Mouse (Mus musculus) forebrain, embryonic 10.5 days (tissue): Measurements from ENCODE around the gene Hsd17b1. TPM values are rescaled to one million over a fixed set of nuclear protein-coding genes. Genes with fewer than 3 reads are reported as not detected.

Experiments used
- DNase-seq: peaks from one replicate; pipeline ENCODE4 v3.0.0-alpha.2; 2017; ENCODE audit warnings: low spot score; ENCODE audit errors: extremely low spot score
- H3K27ac ChIP-seq: fragments of 300-500 bp; sonication (generic); 2 replicates; pipeline ENCODE4 v1.5.1; 2016; ENCODE audit warnings: mild to moderate bottlenecking
- H3K27me3 ChIP-seq: fragments of 300-500 bp; sonication (generic); 2 replicates; pipeline ENCODE4 v1.6.1; 2016; ENCODE audit warnings: mild to moderate bottlenecking; ENCODE audit not compliant: poor library complexity, severe bottlenecking
- H3K36me3 ChIP-seq: fragments of 300-500 bp; sonication (generic); replicated peaks from 2 replicates; pipeline ENCODE4 v1.6.1; 2016; ENCODE audit warnings: mild to moderate bottlenecking, moderate library complexity
- H3K4me1 ChIP-seq: fragments of 300-500 bp; sonication (generic); 2 replicates; pipeline ENCODE4 v1.6.1; 2016
- H3K4me3 ChIP-seq: fragments of 300-500 bp; sonication (generic); 2 replicates; pipeline ENCODE4 v1.5.1; 2016; ENCODE audit warnings: mild to moderate bottlenecking, moderate library complexity
- H3K9me3 ChIP-seq: fragments of 300-500 bp; sonication (generic); 2 replicates; pipeline ENCODE4 v1.6.1; 2016; ENCODE audit warnings: mild to moderate bottlenecking, moderate library complexity
- WGBS: fragments of 180-500 bp; shearing (Covaris S2); methylation state at CpG from one replicate; pipeline ENCODE4 v1.1.7; 2016; 5-methylcytosine and 5-hydroxymethylcytosine counted together
- polyA plus RNA-seq: library from polyadenylated mRNA; unstranded; fragments of >200 nt; fragmentation: Nextera tagmentation; extraction: Ambion mirVana; gene quantifications from 2 replicates; pipeline ENCODE4 v1.2.1, GENCODE M21; 2016

The Hsd17b1 gene
- polyA plus RNA-seq, 1 experiment from 2014 or later = 0.10 TPM

DNA sequence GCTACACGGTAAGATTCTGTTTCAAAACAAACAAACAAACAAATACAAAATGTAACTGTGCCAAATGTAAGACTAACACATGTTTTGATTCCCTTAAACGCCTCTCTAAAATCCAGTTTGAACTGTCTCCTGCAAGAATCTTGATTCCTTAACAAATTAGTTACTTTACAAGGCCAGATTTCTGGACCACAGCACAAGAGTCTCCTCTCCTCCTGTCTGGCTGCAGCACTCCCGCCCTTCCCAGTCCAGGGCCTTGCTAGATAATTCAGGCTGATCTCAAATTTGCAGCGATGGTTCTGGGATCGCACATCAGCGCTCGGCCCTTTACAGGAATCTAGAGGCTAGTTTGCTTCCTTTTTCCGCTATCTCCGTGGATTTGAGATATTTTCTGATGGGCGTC is 3.4 kb downstream of the Hsd17b1 start:
- Histone ChIP-seq H3K27ac (peak overlapping the region; percentile 93; the same call in 1 of the 2 replicates), H3K27me3 (peaks cover 54% of the 10 kb centered on the region)
- WGBS = 6% methylated on average over 10 of the region's 10 CpGs

DNA sequence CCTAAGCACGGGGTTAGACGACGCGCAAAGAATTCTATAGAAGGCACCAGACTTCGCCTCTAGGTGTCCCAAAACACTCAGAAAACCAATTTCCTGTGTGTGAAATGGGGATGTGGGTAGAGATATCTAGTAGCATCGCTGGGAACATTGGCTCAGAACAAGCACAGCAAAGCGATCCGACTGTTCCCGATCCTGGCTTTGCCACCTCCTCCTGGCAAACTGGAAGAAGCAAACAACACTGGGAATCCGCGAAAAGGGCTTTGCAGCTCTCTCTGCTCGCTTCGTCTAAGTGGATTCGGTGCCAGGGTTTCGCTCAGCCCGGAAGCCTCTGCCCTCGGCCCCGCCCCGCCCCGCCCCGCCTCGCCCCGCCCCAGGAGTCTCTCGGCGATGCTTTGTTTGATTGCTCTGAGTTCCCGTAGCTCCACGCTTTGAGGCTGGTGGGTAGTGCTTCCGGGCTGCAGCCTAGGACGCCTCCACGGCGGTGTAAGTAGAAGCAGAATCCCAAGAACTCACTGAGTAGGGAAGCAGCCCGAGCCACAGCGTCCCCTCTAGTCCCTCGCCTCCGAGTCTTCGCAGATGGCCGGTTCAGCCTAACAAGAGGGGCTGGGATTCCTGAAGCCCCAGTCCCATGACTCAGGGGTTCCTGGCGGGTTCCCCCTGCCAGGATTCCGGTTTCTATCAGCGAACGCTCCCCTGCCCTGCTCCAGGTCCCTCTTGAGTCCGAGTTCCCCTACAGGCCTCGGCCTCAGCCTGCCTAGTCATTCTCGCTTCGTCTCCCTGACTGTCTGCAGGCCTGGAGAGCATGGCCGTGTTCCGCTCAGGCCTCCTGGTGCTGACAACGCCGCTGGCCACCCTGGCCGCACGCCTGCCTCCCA is 4.2 kb downstream of the Hsd17b1 start, which contains the start of gene Coasy:
Gene Coasy, plus strand, starts transcription at position 358 of the 875 bp plus-strand sequence.
- WGBS = under 1% methylated on average over 51 of the region's 51 CpGs
- Histone ChIP-seq H3K27me3 (peaks cover 46% of the 10 kb centered on the region), H3K4me1 (peaks cover 58% of the 10 kb centered on the region), H3K4me3 (peak within 1 kb of the TSS; percentile 91), H3K36me3 (peaks cover 23% of the 10 kb centered on the region), H3K9me3 (no peaks in the 10 kb centered on the region), H3K27ac (peak within 1 kb of the TSS; percentile 93)
- DNase-seq = peak; percentile 96

More for the DNA sequence above, 3.4 kb downstream of the Hsd17b1 start:
- peak overlapping the region; percentile 91 for H3K4me3 ChIP-seq
- peaks cover 27% of the 10 kb centered on the region for H3K36me3 ChIP-seq
- no peaks in the 10 kb centered on the region for H3K9me3 ChIP-seq
- DNase-seq = no peak
- H3K4me1 ChIP-seq = peaks cover 50% of the 10 kb centered on the region

DNA sequence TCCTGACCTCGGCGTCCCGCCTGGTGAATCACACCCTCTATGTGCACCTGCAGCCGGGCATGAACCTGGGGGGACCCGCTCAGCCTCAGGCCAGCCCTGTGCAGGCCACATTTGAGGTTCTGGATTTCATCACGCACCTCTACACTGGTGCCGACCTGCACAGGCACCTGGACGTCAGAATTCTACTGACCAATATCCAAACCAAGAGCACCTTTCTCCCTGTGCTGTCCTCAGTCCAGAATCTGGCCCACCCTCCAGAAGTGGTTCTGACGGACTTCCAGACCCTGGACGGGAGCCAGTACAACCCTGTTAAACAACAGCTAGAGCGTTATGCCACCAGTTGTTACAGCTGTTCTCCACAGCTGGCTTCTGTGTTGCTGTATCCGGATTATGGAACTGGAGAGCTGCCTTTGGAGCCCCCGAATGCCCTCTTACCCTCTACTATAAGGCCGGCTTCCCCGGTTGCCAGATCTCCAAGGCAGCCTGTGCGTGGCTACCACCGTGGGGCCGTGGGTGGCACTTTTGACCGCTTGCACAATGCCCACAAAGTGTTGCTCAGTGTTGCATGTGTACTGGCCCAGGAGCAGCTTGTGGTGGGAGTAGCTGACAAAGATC is 5.0 kb downstream of the Hsd17b1 start:
- peaks cover 38% of the 10 kb centered on the region for H3K27me3 ChIP-seq
- H3K9me3 ChIP-seq = no peaks in the 10 kb centered on the region
- H3K4me3 ChIP-seq = peak overlapping the region; percentile 91
- DNase-seq = no peak
- H3K4me1 ChIP-seq = peaks cover 65% of the 10 kb centered on the region
- H3K27ac ChIP-seq = peak overlapping the region; percentile 93
- 42% methylated on average over 19 of the region's 19 CpGs for WGBS
- peaks cover 23% of the 10 kb centered on the region for H3K36me3 ChIP-seq

DNA sequence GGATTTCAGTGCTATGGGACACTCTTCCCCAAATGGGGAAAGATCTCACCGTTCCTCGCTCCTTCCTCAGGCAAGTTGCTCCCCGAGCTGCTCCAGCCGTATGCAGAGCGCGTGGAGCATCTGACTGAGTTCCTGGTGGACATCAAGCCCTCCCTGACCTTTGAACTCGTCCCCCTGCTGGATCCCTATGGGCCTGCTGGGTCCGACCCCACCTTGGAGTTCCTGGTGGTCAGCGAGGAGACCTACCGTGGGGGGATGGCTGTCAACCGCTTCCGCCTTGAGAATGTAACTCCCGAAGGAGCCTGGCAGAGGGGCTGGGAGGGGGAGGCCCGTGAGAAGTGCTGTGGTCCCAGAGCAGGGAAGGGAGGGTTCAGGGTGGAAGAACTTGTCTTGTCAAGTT is 6.0 kb downstream of the Hsd17b1 start:
- no peak for DNase-seq
- Histone ChIP-seq H3K9me3 (no peaks in the 10 kb centered on the region), H3K27ac (no peak overlapping the region), H3K4me3 (0 out of 2 replicates have a peak overlapping the region, but pooled peaks have one; percentile 91), H3K27me3 (peaks cover 28% of the 10 kb centered on the region), H3K36me3 (peaks cover 31% of the 10 kb centered on the region), H3K4me1 (peaks cover 67% of the 10 kb centered on the region)
- 84% methylated on average over 14 of the region's 14 CpGs for WGBS

DNA sequence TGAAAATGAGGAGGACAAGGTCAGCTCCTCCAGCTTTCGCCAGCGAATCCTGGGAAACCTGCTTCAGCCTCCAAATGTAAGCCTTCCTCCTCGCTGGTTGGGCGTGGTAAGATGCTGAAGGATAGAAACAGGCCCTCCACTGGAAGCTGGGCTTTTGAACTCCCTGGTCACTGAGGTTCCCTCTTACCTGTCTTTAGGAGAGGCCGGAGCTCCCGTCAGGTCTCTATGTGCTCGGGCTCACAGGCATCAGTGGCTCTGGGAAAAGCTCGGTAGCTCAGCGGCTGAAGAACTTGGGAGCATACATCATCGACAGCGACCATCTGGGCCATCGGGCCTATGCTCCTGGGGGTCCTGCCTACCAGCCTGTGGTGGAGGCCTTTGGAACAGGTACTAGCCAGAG is 6.6 kb downstream of the Hsd17b1 start:
- H3K36me3 ChIP-seq = peaks cover 37% of the 10 kb centered on the region
- DNase-seq = peak; percentile 14

DNA sequence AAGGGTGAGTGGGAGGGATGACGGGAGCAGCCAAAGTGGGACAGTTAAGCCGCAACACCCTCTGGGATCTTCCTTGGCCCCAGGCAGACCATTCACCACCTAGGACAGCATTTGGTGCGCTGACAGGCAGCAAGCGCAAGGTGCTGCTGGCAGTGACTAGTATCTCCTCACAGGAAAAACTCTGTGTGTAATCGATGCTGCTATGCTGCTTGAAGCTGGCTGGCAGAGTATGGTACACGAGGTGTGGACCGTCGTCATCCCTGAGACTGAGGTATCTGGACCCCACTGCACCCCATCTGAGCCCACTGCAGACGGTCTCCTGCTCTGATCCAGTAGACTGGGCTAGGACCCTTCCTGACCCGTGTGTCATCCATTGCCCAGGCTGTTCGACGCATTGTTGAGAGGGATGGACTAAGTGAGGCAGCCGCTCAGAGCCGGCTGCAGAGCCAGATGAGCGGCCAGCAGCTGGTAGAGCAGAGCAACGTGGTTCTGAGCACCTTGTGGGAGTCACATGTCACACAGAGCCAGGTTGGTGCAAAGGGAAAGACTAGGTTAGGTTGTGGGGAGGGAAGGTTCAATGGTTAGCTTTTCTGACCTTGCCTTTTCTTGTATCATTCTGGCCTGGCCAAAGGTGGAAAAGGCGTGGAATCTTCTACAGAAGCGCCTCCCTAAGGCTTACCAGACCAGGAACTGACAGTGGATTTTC is 7.6 kb downstream of the Hsd17b1 start:
- DNase-seq = peak; percentile 9
- Histone ChIP-seq H3K4me1 (peaks cover 60% of the 10 kb centered on the region), H3K4me3 (peak overlapping the region; percentile 93; the same call in 1 of the 2 replicates), H3K36me3 (peaks cover 47% of the 10 kb centered on the region), H3K27ac (no peak overlapping the region), H3K9me3 (no peaks in the 10 kb centered on the region), H3K27me3 (peaks cover 12% of the 10 kb centered on the region)
- 91% methylated on average over 18 of the region's 18 CpGs for WGBS

More for the DNA sequence above, 6.6 kb downstream of the Hsd17b1 start:
- peaks cover 22% of the 10 kb centered on the region for H3K27me3 ChIP-seq
- H3K9me3 ChIP-seq = no peaks in the 10 kb centered on the region
- H3K4me3 ChIP-seq = no peak overlapping the region
- 95% methylated on average over 12 of the region's 12 CpGs for WGBS
- H3K4me1 ChIP-seq = peaks cover 61% of the 10 kb centered on the region
- no peak overlapping the region for H3K27ac ChIP-seq

DNA sequence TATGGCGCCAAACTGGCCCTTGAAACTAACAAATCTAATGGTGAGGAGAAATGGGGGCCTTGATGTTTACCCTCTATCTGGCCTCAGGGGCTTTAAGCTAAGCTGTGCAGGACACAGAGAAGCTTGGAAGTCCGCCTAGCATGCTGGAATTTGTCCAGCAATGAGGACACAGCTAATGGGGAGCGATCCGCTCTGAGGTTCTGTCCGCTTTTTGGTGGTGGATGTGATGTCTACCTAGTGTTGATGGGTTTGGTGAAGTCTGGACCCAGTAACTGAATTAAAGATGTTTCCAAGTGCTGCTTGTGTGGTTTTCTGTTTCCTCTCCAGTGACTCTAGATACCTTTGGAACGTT is 8.1 kb downstream of the Hsd17b1 start:
- Histone ChIP-seq H3K36me3 (peaks cover 52% of the 10 kb centered on the region), H3K9me3 (no peaks in the 10 kb centered on the region), H3K4me3 (peak overlapping the region; percentile 93), H3K27ac (peak overlapping the region; percentile 90), H3K27me3 (peaks cover 7% of the 10 kb centered on the region), H3K4me1 (peaks cover 60% of the 10 kb centered on the region)
- DNase-seq = no peak
- WGBS = 82% methylated on average over 6 of the region's 6 CpGs

DNA sequence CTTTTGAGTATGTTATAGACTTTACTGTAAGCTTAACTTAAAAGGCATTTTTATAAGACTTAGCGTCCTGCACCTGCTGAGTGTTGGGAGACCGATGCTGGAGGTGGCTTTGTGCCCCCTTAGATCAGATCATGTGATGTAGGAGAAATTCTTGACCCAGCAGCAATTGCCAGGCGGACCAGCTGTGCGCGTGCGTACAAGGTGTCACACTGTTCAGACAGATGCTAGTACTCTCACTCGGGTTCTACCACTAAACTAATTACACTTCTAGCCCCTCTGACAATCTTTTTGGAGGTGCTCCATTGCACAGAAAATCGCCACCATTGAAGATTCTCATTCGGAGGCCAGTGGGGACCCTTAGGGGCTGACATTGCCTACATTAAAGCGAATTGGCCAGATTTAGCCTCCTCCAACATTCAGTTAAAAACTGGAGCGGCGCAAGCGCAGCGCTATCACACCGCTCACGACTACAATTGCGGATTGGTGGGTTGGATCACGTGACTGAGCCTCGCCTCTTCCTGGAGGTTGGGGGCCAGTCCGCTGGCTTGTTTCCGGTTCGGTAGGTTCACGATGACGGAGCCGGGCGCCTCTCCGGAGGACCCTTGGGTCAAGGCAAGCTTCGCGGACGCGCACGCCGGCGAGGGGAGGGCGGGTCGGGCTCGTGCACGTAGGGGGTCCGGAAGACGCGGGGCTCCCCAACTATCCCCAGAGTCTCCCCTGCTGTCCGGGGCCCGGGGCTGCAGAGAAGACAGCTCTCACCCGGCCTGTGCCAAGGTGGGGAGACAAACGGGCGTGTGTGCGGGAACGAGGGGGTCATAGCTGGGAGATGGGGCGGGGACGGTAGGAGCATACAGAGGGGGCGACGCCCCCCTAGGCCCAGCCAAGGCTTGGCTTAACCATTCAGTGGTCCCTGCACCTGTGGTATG is 8.8 kb downstream of the Hsd17b1 start, which contains the start of gene Mlx:
Gene Mlx, plus strand, starts transcription at position 522 of the 926 bp plus-strand sequence.
- WGBS = 2% methylated on average over 52 of the region's 52 CpGs
- peaks cover 59% of the 10 kb centered on the region for H3K36me3 ChIP-seq

DNA sequence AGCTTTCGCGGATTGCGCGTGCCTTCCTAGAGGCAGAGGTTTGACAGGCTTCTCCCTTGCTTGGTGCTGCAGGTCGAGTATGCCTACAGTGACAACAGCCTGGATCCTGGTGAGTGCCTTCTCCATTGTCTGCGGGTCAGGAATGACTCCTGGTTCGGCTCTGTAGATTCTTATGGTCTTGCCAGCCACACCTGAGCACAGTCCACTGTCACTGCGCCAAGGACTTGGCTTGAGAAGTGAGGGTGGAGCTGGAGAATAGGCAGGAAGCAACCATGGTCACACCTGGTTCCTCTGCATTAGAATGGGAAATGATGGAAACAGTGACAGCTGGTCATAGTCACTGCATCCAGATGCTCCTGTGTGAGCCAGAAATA is 9.5 kb downstream of the Hsd17b1 start:
- peaks cover 66% of the 10 kb centered on the region for H3K36me3 ChIP-seq
- 9% methylated on average over 8 of the region's 8 CpGs for WGBS
- H3K27me3 ChIP-seq = no peaks in the 10 kb centered on the region
- no peak for DNase-seq
- H3K4me1 ChIP-seq = peaks cover 54% of the 10 kb centered on the region
- peak overlapping the region; percentile 90 for H3K27ac ChIP-seq
- peak overlapping the region; percentile 93 for H3K4me3 ChIP-seq
- no peaks in the 10 kb centered on the region for H3K9me3 ChIP-seq

More for the DNA sequence above, 8.8 kb downstream of the Hsd17b1 start, which contains the start of gene Mlx:
- Histone ChIP-seq H3K4me1 (peaks cover 54% of the 10 kb centered on the region), H3K4me3 (peak within 1 kb of the TSS; percentile 93), H3K27me3 (no peaks in the 10 kb centered on the region), H3K27ac (peak within 1 kb of the TSS; percentile 90), H3K9me3 (no peaks in the 10 kb centered on the region)
- DNase-seq = peak; percentile 92

DNA sequence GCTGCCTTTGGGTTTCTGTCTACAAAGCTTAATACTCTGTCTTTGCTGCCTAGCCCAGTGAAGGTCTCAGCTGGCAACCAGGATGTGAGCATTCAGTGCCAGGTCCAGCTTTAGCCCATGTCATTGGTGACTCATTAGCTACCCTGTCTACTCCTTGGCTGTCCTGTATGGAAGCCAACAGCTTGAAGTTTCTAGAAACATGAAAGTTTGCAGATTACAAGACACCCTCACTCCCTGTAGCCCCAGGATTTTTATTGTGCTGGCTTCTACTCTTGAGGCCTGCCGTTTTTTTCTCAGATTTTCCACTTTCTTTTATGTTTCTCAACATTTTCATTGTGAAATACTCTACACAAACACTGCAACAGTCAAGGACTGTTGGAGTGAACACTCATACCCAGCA is 11.7 kb downstream of the Hsd17b1 start:
- H3K27me3 ChIP-seq = no peaks in the 10 kb centered on the region
- DNase-seq = no peak
- no peak overlapping the region for H3K4me3 ChIP-seq
- peaks cover 69% of the 10 kb centered on the region for H3K36me3 ChIP-seq
- H3K9me3 ChIP-seq = no peaks in the 10 kb centered on the region
- H3K27ac ChIP-seq = no peak overlapping the region
- H3K4me1 ChIP-seq = peaks cover 56% of the 10 kb centered on the region
- 90% methylated on average over 1 of the region's 1 CpGs for WGBS

DNA sequence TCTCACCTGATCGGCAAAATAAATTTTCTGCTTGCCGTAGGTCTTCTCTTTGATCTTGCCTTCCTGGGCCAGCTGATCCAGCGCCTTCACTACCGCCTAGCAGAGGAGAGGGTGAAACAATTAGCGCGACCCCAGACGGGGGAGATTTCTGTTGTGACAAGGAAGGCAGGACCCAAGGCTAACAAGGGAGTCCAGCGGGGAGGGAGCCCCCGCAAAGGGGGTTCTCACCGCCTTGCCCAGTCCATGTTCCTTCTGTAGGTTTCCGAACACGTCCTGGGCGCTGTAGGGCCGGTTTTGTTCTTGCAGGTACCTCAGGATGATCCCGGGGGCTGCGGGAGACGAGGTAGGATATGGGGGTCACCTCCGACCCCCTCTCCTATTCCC is 16.7 kb downstream of the Hsd17b1 start:
- H3K4me3 ChIP-seq = peak overlapping the region; percentile 78
- no peaks in the 10 kb centered on the region for H3K9me3 ChIP-seq
- WGBS = under 1% methylated on average over 18 of the region's 18 CpGs
- peaks cover 75% of the 10 kb centered on the region for H3K36me3 ChIP-seq
- H3K4me1 ChIP-seq = peaks cover 31% of the 10 kb centered on the region
- no peak for DNase-seq
- H3K27me3 ChIP-seq = no peaks in the 10 kb centered on the region
- peak overlapping the region; percentile 91 for H3K27ac ChIP-seq
